Mouse (Mus musculus): Measurements from ENCODE around the gene Negr1. TPM values are rescaled to one million over a fixed set of nuclear protein-coding genes. Genes with fewer than 3 reads are reported as not detected.

The Negr1 gene
- polyA plus RNA-seq, 1 experiment, result 94.2 TPM

- peak in 1 of 2 experiments; percentile 32 for DNase-seq (ENCODE audit: extremely low spot score in 1 of 2, low spot score in 1 of 2)
These were observed 534.7 kb downstream of the Negr1 start for GRCm38 (mm10) chr3:157096284-157096683.

GRCm38 (mm10) chr3:157097514-157097913 is 535.9 kb downstream of the Negr1 start:
- no peak for DNase-seq (ENCODE audit: extremely low spot score in 1 of 2, low spot score in 1 of 2)

DNA sequence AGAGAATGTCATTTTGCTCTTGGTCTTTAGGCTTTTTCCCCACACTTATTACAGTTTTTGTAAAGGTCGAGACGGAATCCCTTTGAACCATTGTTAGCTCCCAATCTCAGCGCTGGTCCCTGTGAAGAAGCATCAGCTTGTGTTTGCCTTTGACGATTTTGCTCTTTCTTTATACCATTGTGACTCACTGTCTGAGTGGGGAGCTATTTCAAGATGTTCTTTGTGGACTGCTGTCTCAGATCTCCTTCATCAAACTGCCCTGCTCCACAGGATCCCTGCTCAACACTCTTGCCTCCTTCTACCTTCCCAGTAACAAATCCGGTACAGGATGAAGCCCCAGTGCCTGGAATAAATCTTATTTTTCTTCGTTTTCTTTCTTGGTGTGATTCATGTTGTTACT is 536.8 kb downstream of the Negr1 start:
- DNase-seq (ENCODE audit: extremely low spot score in 1 of 2, low spot score in 1 of 2), result peak in 1 of 2 experiments; percentile 50

DNA sequence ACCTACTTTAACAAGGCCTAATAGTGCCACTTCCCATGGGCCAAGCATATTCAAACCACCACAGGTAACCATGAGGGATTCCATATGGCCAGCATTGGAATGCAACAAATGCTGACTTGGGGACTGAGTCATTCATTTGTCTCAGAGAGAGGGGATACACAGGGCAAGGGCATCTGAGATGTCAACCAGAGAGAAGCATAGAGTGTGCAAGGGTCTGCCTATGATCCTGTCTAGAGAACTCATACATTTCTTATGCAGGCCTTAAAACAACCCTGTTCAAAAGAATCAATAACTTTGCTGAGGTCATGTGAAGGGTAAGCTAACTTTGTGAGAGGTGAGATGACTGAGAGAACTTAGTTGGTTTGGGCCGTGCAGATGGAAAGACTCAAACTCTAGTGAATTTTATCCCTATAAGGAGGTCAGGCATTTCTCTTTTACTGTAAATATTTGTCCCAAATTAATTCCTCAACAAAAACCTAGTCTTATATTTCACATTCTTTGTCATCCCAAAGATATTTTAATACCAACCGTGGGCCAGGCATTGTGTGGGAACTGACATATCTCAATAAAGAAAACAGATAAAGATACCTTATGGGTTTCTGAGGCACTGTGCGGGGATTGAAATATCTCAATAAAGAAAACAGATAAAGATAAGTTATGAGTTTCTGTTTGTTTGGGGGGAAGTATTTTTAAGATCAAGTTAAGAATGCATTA is 543.4 kb downstream of the Negr1 start:
- DNase-seq (ENCODE audit: extremely low spot score in 1 of 2, low spot score in 1 of 2), result no peak

GRCm38 (mm10) chr3:157105580-157106264 is 544.1 kb downstream of the Negr1 start:
- no peak for DNase-seq (ENCODE audit: extremely low spot score in 1 of 2, low spot score in 1 of 2)

GRCm38 (mm10) chr3:157108156-157108555 is 546.6 kb downstream of the Negr1 start:
- no peak for DNase-seq (ENCODE audit: extremely low spot score in 1 of 2, low spot score in 1 of 2)

GRCm38 (mm10) chr3:157109308-157109707 is 547.7 kb downstream of the Negr1 start:
- DNase-seq (ENCODE audit: extremely low spot score in 1 of 2, low spot score in 1 of 2), result peak; percentile 58 to 85

DNA sequence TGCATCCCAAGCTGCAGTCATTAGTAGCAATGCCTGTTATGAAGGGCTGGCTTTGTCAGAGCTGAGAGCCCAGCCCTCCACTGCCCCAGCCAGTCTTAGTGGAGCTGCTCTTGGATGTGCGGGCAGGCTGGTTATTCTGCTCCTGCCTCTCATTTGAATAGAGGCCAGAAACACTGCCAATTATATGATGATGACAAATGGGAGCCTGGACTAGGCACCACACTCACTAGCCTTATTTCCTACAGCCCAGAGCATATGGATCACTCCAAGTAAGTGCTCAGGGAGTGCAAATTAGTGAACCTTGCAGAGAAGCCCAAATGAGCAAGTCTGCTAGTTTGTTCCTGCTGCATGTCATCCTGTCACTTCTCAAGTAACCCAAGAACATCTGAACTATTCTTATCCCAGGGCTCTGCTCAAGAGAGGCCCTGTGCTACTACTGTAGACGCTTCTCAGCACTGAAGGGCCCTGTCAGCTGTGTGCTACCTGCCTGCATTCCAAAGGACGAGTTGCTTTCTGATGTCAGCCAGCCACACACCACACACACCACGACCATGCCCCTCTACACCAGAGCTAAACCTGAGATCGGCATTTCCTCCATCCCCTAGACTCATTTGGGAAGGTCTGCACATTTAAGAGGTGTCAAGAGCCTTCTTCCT is 553.6 kb downstream of the Negr1 start:
- DNase-seq (ENCODE audit: extremely low spot score in 1 of 2, low spot score in 1 of 2), result peak in 1 of 2 experiments; percentile 39

- DNase-seq (ENCODE audit: extremely low spot score in 1 of 2, low spot score in 1 of 2), result no peak
These were observed 554.4 kb downstream of the Negr1 start for GRCm38 (mm10) chr3:157116024-157116423.

GRCm38 (mm10) chr3:157119916-157120315 is 558.3 kb downstream of the Negr1 start:
- DNase-seq (ENCODE audit: extremely low spot score in 1 of 2, low spot score in 1 of 2), result no peak

DNA sequence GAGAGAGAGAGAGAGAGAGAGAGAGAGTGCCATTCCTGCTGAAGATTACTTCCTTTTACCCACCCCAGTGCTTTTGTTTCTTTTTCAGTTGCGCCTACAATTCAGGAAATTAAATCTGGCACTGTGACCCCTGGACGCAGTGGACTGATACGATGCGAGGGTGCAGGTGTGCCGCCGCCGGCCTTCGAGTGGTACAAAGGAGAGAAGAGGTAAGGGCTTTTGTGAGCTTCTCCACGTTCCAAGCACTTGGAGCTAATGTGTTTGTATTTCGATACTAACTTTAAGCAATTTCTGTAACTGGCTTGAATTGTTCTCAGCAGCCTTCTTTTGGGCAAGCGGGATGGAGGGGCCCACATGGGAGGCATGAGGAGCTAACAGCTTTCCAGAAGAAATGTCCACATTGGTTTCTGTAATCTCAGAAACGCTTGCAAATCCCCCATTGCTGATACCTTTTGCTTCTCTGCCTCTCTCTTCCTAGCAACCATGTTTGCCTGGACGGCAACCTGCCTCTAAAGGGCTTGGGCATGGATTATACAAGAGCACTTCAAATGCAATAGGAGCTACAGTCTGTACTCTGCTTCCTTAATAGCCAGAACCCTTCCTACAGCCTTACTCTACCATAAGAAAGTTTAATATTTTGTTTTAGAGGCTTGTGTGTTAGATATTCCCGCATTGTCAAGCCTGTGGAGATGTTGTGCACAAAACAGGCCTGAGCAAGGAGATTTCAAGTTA is 584.7 kb downstream of the Negr1 start:
- DNase-seq (ENCODE audit: extremely low spot score in 1 of 2, low spot score in 1 of 2), result no peak

- DNase-seq (ENCODE audit: extremely low spot score in 1 of 2, low spot score in 1 of 2), result no peak
These were observed 593.3 kb downstream of the Negr1 start for GRCm38 (mm10) chr3:157154902-157155301.

GRCm38 (mm10) chr3:157155513-157155912 is 593.9 kb downstream of the Negr1 start:
- DNase-seq (ENCODE audit: extremely low spot score in 1 of 2, low spot score in 1 of 2), result peak in 1 of 2 experiments; percentile 16

DNA sequence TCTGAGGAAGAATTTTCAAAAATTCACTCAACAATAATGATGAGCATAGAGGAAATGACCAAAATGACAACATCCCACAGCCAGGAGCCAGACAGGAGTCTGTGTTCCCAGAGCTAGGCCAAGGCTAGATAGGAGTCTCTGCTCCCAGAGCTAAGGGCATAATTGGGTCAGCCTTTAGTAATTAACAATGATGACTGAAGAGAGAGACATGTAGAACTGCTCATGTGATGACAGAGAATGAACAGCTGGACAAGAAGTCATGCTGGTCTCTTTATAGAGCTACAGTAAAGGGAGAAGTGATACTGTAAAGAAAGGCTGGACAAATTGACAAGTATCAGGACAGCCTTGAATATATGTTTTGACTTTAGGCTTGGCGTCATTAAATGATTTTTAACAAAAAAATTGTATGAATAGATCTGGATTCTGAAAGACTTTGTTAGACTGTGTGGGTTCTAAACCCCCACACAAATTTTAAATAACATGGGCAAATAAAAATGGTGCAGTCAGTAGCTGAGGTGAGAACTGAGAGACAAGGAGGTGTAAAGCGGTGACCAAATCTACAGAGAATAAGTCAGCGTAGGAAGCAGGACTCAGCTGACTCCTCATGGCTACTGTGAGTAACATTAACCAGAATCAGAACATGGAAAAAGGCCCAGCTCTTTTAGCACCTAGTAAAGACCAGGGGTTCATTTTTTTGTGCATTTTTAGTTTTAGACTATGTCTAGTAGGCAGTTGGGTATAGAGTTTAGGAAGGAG is 603.4 kb downstream of the Negr1 start:
- peak; percentile 41 to 49 for DNase-seq (ENCODE audit: extremely low spot score in 1 of 2, low spot score in 1 of 2)

DNA sequence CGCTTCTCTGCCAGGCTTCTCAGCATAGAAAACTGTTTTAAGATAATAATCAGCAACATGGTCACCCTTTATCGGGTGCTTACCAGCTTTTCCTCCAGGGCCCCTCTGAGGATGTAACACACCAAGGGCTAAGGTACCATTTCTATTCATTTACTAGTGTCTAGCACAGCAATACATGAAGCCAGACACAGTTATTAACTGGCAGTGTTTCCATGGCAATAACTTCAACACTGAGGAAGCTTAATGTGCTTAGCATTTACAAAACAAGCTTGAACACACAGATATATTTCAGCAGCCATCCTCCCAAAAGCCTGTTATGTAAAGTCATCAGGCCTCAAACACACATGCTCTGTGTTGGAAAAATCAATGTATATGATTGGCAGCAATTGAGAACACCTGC is 620.4 kb downstream of the Negr1 start:
- no peak for DNase-seq (ENCODE audit: extremely low spot score in 1 of 2, low spot score in 1 of 2)

- DNase-seq (ENCODE audit: extremely low spot score in 1 of 2, low spot score in 1 of 2), result no peak
These were observed 627.5 kb downstream of the Negr1 start for GRCm38 (mm10) chr3:157188939-157189725.

GRCm38 (mm10) chr3:157189834-157190233 is 628.2 kb downstream of the Negr1 start:
- DNase-seq (ENCODE audit: extremely low spot score in 1 of 2, low spot score in 1 of 2), result no peak

GRCm38 (mm10) chr3:157190551-157190950 is 629.0 kb downstream of the Negr1 start:
- no peak for DNase-seq (ENCODE audit: extremely low spot score in 1 of 2, low spot score in 1 of 2)

DNA sequence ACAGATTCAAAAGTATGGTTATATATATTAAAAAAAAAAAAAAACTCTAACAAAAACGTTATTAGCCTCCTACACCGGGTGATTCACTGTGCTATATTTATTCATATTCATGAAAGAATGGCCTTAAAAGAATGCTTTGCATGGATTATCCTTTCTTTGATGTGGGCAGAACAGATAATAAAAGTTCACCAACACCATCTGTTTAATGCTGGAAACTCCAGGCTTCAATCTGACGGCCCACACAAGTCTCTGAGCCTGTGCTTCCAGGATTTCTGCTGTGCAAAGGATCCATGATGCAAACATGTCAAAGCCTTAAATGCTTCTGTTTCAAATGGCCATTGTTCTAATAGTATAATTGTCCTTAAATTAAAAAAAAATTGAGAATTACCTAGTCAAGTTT is 630.4 kb downstream of the Negr1 start:
- peak in 1 of 2 experiments; percentile 49 for DNase-seq (ENCODE audit: extremely low spot score in 1 of 2, low spot score in 1 of 2)
